Mouse (Mus musculus) left cerebral cortex, postnatal 4 days (tissue): ENCODE data around the gene Sptssb. TPM values are rescaled to one million over a fixed set of nuclear protein-coding genes. Genes with fewer than 3 reads are reported as not detected.

Experiments
- DNase-seq: peaks from one replicate; pipeline ENCODE4 v3.0.0-alpha.2; 2022
- intact Hi-C: fragments of 180-260 bp; cut with DNase I; formaldehyde crosslinking; loops from one replicate; pipeline ENCODE4 v1.15.1; 2025
- total RNA-seq, 2 experiments: library from RNA; stranded (reverse); gene quantifications; 2 replicates each; pipeline ENCODE4 v1.2.3; 2021

Sptssb gene
- total RNA-seq, 2 experiments from 2014 or later = 0.30 to 1.6 TPM

GRCm38 (mm10) chr3:69860589-69861521 lies 1.1 kb upstream of the Sptssb start:
- peak; percentile 72 for DNase-seq
- intact Hi-C loops = no loop called here

GRCm38 (mm10) chr3:69839485-69839884 lies 20.3 kb downstream of the Sptssb start:
- intact Hi-C loops = no loop called here
- DNase-seq = no peak

GRCm38 (mm10) chr3:69829532-69829931 lies 30.2 kb downstream of the Sptssb start:
- no peak for DNase-seq
- intact Hi-C loops = no loop called here

- DNase-seq = no peak
- intact Hi-C loops = no loop called here
These were observed 35.2 kb downstream of the Sptssb start for GRCm38 (mm10) chr3:69824536-69824935.

- no peak for DNase-seq
- intact Hi-C loops = no loop called here
These were observed 39.1 kb downstream of the Sptssb start for GRCm38 (mm10) chr3:69820614-69821013.

- DNase-seq = peak; percentile 26
- intact Hi-C loops = no loop called here
These were observed 39.9 kb downstream of the Sptssb start for GRCm38 (mm10) chr3:69819851-69820200.

- intact Hi-C loops = no loop called here
- DNase-seq = no peak
These were observed 40.4 kb downstream of the Sptssb start for GRCm38 (mm10) chr3:69819146-69819850.

GRCm38 (mm10) chr3:69818466-69818865 lies 41.3 kb downstream of the Sptssb start:
- DNase-seq = peak; percentile 63
- intact Hi-C loops = no loop called here

GRCm38 (mm10) chr3:69816547-69816946 lies 43.2 kb downstream of the Sptssb start:
- intact Hi-C loops = no loop called here
- DNase-seq = no peak

GRCm38 (mm10) chr3:69813005-69813695 lies 46.6 kb downstream of the Sptssb start:
- intact Hi-C loops = no loop called here
- DNase-seq = no peak

- no peak for DNase-seq
- intact Hi-C loops = no loop called here
These were observed 47.3 kb downstream of the Sptssb start for GRCm38 (mm10) chr3:69812442-69812841.

GRCm38 (mm10) chr3:69808479-69808878 lies 51.3 kb downstream of the Sptssb start:
- intact Hi-C loops = no loop called here
- DNase-seq = no peak

- intact Hi-C loops = no loop called here
- no peak for DNase-seq
These were observed 56.6 kb downstream of the Sptssb start for GRCm38 (mm10) chr3:69803137-69803536.

- no peak for DNase-seq
- intact Hi-C loops = no loop called here
These were observed 58.8 kb downstream of the Sptssb start for GRCm38 (mm10) chr3:69800829-69801384.

- intact Hi-C loops = no loop called here
- no peak for DNase-seq
These were observed 60.6 kb downstream of the Sptssb start for GRCm38 (mm10) chr3:69799096-69799495.

GRCm38 (mm10) chr3:69797969-69798368 lies 61.8 kb downstream of the Sptssb start:
- intact Hi-C loops = no loop called here
- no peak for DNase-seq

GRCm38 (mm10) chr3:69797533-69797932 lies 62.2 kb downstream of the Sptssb start:
- intact Hi-C loops = no loop called here
- DNase-seq = no peak

GRCm38 (mm10) chr3:69792823-69793417 lies 66.8 kb downstream of the Sptssb start:
- intact Hi-C loops = no loop called here
- DNase-seq = no peak

GRCm38 (mm10) chr3:69779246-69779796 lies 80.4 kb downstream of the Sptssb start:
- intact Hi-C loops = no loop called here
- DNase-seq = no peak

GRCm38 (mm10) chr3:69773356-69773755 lies 86.4 kb downstream of the Sptssb start:
- intact Hi-C loops = no loop called here

More at GRCm38 (mm10) chr3:69773356-69773755, 86.4 kb downstream of the Sptssb start:
- DNase-seq = no peak
